Mouse (Mus musculus): ENCODE measurements around the gene Tle4. TPM values are rescaled to one million over a fixed set of nuclear protein-coding genes. Genes with fewer than 3 reads are reported as not detected.

The Tle4 gene
- polyA plus RNA-seq, 1 experiment, result 56.5 TPM

DNA sequence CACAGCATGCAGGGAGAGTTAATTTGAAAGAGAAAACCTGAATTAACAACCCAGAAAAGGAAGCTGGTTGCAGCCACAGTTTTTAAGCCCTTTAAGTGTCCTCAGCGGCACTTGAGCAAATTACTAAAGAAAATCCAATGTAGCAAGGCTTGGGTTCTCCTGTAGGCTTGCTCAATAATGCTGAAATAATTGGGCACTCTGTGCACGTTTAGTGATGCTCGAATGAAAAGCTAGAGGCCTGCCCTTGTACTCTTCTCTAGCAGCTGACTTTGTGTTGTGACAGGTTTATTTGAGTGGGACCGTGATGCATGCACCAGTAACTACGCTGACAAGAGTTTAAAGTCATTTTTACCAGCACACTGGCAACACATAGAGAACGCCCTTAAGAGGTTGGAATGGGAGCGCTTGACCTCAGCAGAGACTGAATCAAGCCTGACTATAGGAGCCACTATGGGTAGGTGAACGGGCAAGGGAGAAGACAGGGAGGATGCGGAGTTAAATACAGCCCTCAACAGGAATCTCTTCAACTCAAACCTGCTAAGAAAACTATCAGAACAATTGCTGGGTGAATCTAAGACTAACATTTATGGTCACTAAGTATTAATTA is 79.3 kb downstream of the Tle4 start:
- DNase-seq (ENCODE audit: low read depth), result peak; percentile 91
- TF ChIP-seq POLR2A (IDR thresholded peaks at IDR 0.05; ENCODE audit: borderline replicate concordance, extremely low read depth, insufficient read depth, insufficient read length, poor library complexity, severe bottlenecking) (no peak), CTCF (IDR thresholded peaks at IDR 0.05; ENCODE audit: borderline replicate concordance, extremely low read depth, insufficient read depth, insufficient read length) (no peak)

DNA sequence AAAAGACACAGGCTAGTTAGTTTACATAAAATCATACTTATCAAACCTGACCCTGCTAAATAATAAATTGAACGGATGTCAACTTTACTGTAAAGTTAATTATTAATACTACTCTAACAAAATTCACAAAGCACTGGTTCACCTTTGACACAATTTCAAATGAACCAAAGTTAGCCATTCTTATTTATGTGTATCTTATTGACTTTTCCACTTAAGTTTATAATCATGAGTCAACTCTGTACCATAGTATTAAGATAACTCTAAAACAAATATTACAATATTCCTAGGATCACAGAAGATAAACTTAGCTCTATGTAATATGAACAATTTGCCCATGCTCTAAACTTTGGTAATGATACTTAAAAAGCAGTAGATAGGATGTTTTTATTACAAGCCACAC is 81.4 kb downstream of the Tle4 start:
- TF ChIP-seq CTCF (IDR thresholded peaks at IDR 0.05; ENCODE audit: borderline replicate concordance, extremely low read depth, insufficient read depth, insufficient read length), result no peak
- DNase-seq (ENCODE audit: low read depth), result no peak

GRCm38 (mm10) chr19:14508819-14509218 is 89.0 kb downstream of the Tle4 start:
- TF ChIP-seq POLR2A (IDR thresholded peaks at IDR 0.05; ENCODE audit: borderline replicate concordance, extremely low read depth, insufficient read depth, insufficient read length, poor library complexity, severe bottlenecking), result no peak
- DNase-seq (ENCODE audit: low read depth), result peak; percentile 90

DNA sequence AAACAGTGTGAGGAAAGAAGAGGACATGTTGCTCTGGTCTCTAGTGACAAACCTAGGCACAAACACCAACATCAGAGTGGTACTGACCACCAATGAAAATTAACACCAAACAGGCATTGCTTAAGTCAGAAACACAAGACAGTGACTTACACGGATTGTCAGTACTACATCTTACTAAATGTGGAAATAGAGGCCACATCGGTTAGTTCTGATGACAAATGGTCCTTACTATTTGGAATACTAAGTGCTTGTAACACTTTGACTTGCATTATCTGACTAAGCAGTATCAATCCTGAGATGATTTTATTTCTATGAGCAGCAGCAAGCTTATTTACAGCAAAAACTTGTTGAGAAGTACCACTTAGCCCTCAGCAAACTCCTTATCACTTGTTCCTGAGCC is 89.9 kb downstream of the Tle4 start:
- TF ChIP-seq POLR2A (IDR thresholded peaks at IDR 0.05; ENCODE audit: borderline replicate concordance, extremely low read depth, insufficient read depth, insufficient read length, poor library complexity, severe bottlenecking), result no peak
- TF ChIP-seq CTCF (IDR thresholded peaks at IDR 0.05; ENCODE audit: borderline replicate concordance, extremely low read depth, insufficient read depth, insufficient read length), result no peak
- DNase-seq (ENCODE audit: low read depth), result no peak

GRCm38 (mm10) chr19:14506875-14507670 is 90.8 kb downstream of the Tle4 start:
- TF ChIP-seq CTCF (IDR thresholded peaks at IDR 0.05; ENCODE audit: borderline replicate concordance, extremely low read depth, insufficient read depth, insufficient read length) (no peak), POLR2A (IDR thresholded peaks at IDR 0.05; ENCODE audit: borderline replicate concordance, extremely low read depth, insufficient read depth, insufficient read length, poor library complexity, severe bottlenecking) (no peak)
- peak; percentile 93 for DNase-seq (ENCODE audit: low read depth)

GRCm38 (mm10) chr19:14505885-14506548 is 91.8 kb downstream of the Tle4 start:
- DNase-seq (ENCODE audit: low read depth), result peak; percentile 65
- TF ChIP-seq POLR2A (IDR thresholded peaks at IDR 0.05; ENCODE audit: borderline replicate concordance, extremely low read depth, insufficient read depth, insufficient read length, poor library complexity, severe bottlenecking) (no peak), CTCF (IDR thresholded peaks at IDR 0.05; ENCODE audit: borderline replicate concordance, extremely low read depth, insufficient read depth, insufficient read length) (no peak)

DNA sequence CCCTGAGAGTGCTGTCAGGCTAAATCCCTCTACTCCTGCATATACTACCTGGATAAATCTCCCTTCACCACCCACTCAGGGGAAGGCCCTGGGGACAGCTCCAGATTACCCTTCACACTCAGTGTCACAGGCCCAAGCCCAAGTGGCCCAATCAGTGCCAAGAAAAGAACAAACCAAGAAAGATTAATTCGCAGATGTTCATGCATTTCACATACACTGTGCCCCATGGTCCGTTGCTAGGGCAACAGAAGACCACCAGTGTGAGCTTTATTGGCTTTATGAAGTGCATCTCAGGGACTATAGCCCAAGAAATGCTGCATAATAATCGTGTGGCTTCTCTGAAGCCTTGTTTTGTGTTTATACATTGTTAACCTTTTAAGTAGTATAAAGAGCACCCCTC is 92.5 kb downstream of the Tle4 start:
- no peak for TF ChIP-seq POLR2A (IDR thresholded peaks at IDR 0.05; ENCODE audit: borderline replicate concordance, extremely low read depth, insufficient read depth, insufficient read length, poor library complexity, severe bottlenecking)
- TF ChIP-seq CTCF (IDR thresholded peaks at IDR 0.05; ENCODE audit: borderline replicate concordance, extremely low read depth, insufficient read depth, insufficient read length), result no peak
- peak; percentile 89 for DNase-seq (ENCODE audit: low read depth)

DNA sequence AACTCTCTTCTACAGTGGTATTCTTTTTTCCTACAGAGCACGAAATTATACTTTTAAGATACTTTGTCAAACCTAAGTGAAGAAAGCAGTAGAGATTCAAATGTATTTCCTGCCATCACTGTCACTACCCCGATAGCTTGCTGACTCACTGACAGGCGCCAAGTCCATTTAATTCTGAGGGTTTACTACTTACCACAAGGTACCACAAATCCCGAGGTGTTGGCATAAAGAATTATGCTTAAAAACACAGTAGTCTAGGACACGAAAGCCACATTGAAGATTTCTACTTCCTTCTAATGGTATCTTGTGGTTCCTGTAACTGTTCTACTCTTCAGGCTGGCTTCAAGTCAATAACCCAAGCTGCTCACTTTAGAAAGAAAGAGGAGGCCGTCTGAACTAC is 94.0 kb downstream of the Tle4 start:
- DNase-seq (ENCODE audit: low read depth), result no peak
- TF ChIP-seq POLR2A (IDR thresholded peaks at IDR 0.05; ENCODE audit: borderline replicate concordance, extremely low read depth, insufficient read depth, insufficient read length, poor library complexity, severe bottlenecking), result no peak
- no peak for TF ChIP-seq CTCF (IDR thresholded peaks at IDR 0.05; ENCODE audit: borderline replicate concordance, extremely low read depth, insufficient read depth, insufficient read length)

DNA sequence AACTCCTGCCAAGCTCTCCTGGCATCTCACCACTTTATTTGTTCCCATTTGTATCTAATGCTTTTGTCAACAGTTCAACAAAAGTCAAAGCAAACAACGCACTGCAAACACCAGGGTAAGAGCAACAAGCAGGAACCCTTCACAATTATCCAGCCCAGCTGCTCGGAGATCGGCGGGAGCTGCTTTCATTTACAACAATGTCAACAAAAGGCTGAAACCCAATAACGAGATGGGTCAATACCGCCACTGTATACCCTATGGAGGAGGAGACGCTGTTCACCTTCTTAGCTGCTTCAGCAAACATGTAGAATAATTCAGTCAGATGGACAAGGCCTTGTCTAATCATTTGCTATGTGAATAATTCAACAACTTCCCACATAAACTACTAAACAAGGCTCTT is 95.6 kb downstream of the Tle4 start:
- DNase-seq (ENCODE audit: low read depth), result peak; percentile 78
- no peak for TF ChIP-seq POLR2A (IDR thresholded peaks at IDR 0.05; ENCODE audit: borderline replicate concordance, extremely low read depth, insufficient read depth, insufficient read length, poor library complexity, severe bottlenecking)
- no peak for TF ChIP-seq CTCF (IDR thresholded peaks at IDR 0.05; ENCODE audit: borderline replicate concordance, extremely low read depth, insufficient read depth, insufficient read length)

DNA sequence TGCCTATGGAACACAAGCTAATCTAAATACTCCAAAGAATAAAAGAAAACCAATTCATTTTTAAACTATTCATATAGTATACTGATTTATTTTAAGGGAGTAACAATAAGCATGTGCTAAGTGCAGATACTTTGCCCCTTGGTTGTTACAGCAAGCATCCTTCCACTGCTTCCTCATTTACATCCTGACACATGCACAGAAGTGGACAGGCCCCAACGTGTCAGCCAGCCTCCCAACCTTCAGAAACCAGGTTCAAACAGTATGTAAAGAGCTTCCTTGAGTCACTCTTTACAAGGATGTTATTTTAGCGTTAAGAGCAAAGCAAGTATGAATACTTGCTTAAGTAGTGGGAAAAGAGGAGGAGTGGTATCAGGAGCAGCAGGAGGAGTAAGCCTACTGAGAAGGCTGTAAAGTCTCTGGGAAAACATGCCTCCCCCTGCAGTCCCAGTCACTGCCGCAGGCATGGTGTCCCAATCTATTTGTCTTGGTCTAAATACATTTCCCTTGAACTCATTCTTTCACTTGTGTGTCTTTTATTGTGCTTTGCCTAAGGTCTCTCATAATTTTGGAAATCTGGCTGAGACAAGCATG is 97.9 kb downstream of the Tle4 start:
- DNase-seq (ENCODE audit: low read depth), result no peak
- TF ChIP-seq CTCF (IDR thresholded peaks at IDR 0.05; ENCODE audit: borderline replicate concordance, extremely low read depth, insufficient read depth, insufficient read length) (no peak), POLR2A (IDR thresholded peaks at IDR 0.05; ENCODE audit: borderline replicate concordance, extremely low read depth, insufficient read depth, insufficient read length, poor library complexity, severe bottlenecking) (no peak)

DNA sequence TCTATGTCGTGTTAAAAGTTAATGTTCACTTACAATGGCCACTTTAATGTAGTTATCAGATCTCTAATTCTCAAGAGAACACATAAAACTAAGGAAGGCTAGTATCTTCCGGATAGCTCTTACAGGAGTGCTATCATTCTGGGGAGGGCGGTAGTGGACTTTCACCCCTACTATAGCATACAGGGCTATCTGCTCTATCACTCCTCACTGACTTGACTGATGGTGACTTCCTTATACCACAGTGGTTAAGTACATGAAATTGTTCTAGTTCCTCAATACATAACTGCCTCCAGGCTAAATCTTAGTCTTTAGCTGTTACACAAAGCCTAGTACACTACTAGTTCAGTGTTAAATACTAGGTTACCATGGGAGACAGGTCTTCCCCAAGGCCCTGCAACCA is 104.8 kb downstream of the Tle4 start:
- TF ChIP-seq CTCF (IDR thresholded peaks at IDR 0.05; ENCODE audit: borderline replicate concordance, extremely low read depth, insufficient read depth, insufficient read length) (no peak), POLR2A (IDR thresholded peaks at IDR 0.05; ENCODE audit: borderline replicate concordance, extremely low read depth, insufficient read depth, insufficient read length, poor library complexity, severe bottlenecking) (no peak)
- DNase-seq (ENCODE audit: low read depth), result no peak

All from brain, embryonic 14.5 days (tissue).